Mouse (Mus musculus): ENCODE results near the gene Gper1. TPM values are rescaled to one million over a fixed set of nuclear protein-coding genes. Genes with fewer than 3 reads are reported as not detected.
A peak's percentile ranks its signal among the peaks of the same experiment; 100 is the strongest.

Gene Gper1
- total and polyA plus RNA-seq, 3 experiments = 0.07 to 0.15 TPM; not detected in 1

- Histone ChIP-seq H3K27ac (ENCODE audit: control insufficient read depth, low read depth, low read length) (no peak overlapping the region), H3K36me3 (ENCODE audit: control insufficient read depth in 1 of 2, insufficient read depth in 2 of 2, low read length in 2 of 2) (peaks cover 0 to 5% of the 10 kb centered on the region in 2 experiments; a peak in 1 of 4 replicates), H3K27me3 (ENCODE audit: control insufficient read depth in 1 of 2, insufficient read depth in 2 of 2, low read length in 2 of 2) (no peaks in the 10 kb centered on the region), H3K4me1 (ENCODE audit: control insufficient read depth in 1 of 2, insufficient read depth in 2 of 2, low read length in 2 of 2) (peaks cover 8 to 12% of the 10 kb centered on the region in 2 experiments), H3K4me3 (ENCODE audit: control insufficient read depth in 1 of 2, insufficient read depth in 1 of 2, low read depth in 2 of 2, low read length in 2 of 2) (no peak overlapping the region), H3K9ac (ENCODE audit: control insufficient read depth, low read depth, low read length, poor library complexity, severe bottlenecking) (no peak overlapping the region), H3K9me3 (replicated peaks; ENCODE audit: insufficient read depth, low read length) (no peaks in the 10 kb centered on the region), H3K79me2 (ENCODE audit: control insufficient read depth, insufficient read depth, low read length, poor library complexity) (no peaks in the 10 kb centered on the region)
- TF ChIP-seq ZC3H11A (IDR thresholded peaks at IDR 0.05; ENCODE audit: low read depth, low read length) (no peak), RCOR1 (IDR thresholded peaks at IDR 0.05; ENCODE audit: low read depth, low read length) (no peak), ELF1 (IDR thresholded peaks at IDR 0.05; ENCODE audit: low read depth, low read length) (no peak), CTCF (IDR thresholded peaks at IDR 0.05 in 2 of 3, conservative IDR thresholded peaks at IDR 0.05 in 1 of 3; ENCODE audit: control insufficient read depth in 1 of 3, insufficient read depth in 1 of 3, low read depth in 2 of 3, low read length in 3 of 3, poor library complexity in 1 of 3, severe bottlenecking in 1 of 3) (no peak), EP300 (IDR thresholded peaks at IDR 0.05; ENCODE audit: low read depth in 1 of 2, low read length in 2 of 2) (no peak), NRF1 (IDR thresholded peaks at IDR 0.05; ENCODE audit: insufficient read depth, low read depth, low read length, poor library complexity, severe bottlenecking) (no peak)
- DNase-seq (ENCODE audit: low read depth, low spot score) = no peak
Measured at GRCm38 (mm10) chr5:139427001-139427400, 4.0 kb downstream of the Gper1 start.

- TF ChIP-seq E2F4 (IDR thresholded peaks at IDR 0.05; ENCODE audit: borderline replicate concordance, low read depth, low read length) = no peak
- TF ChIP-seq ELF1 (IDR thresholded peaks at IDR 0.05; ENCODE audit: low read depth, low read length) = no peak
- no peak for TF ChIP-seq MEF2A (IDR thresholded peaks at IDR 0.05; ENCODE audit: extremely low read depth, insufficient replicate concordance, low read depth, low read length, poor library complexity, severe bottlenecking)
- no peak for TF ChIP-seq USF1 (IDR thresholded peaks at IDR 0.05; ENCODE audit: low read depth, low read length)
- no peak for TF ChIP-seq TBP (IDR thresholded peaks at IDR 0.05; ENCODE audit: low read depth, low read length)
- no peak for TF ChIP-seq EP300 (IDR thresholded peaks at IDR 0.05; ENCODE audit: low read depth in 1 of 2, low read length in 2 of 2)
- no peak for TF ChIP-seq MAFK (IDR thresholded peaks at IDR 0.05; ENCODE audit: borderline replicate concordance, low read depth, low read length)
- TF ChIP-seq SMC3 (IDR thresholded peaks at IDR 0.05; ENCODE audit: low read depth, low read length) = no peak
- no peak for TF ChIP-seq ZC3H11A (IDR thresholded peaks at IDR 0.05; ENCODE audit: low read depth, low read length)
- TF ChIP-seq MXI1 (IDR thresholded peaks at IDR 0.05; ENCODE audit: low read depth, low read length) = no peak
- H3K9me3 ChIP-seq (replicated peaks; ENCODE audit: insufficient read depth, low read length) = no peaks in the 10 kb centered on the region
- H3K27ac ChIP-seq (ENCODE audit: control insufficient read depth, low read depth, low read length) = no peak overlapping the region
- peaks cover 8 to 12% of the 10 kb centered on the region in 2 experiments for H3K4me1 ChIP-seq (ENCODE audit: control insufficient read depth in 1 of 2, insufficient read depth in 2 of 2, low read length in 2 of 2)
- H3K27me3 ChIP-seq (ENCODE audit: control insufficient read depth in 1 of 2, insufficient read depth in 2 of 2, low read length in 2 of 2) = no peaks in the 10 kb centered on the region
- H3K79me2 ChIP-seq (ENCODE audit: control insufficient read depth, insufficient read depth, low read length, poor library complexity) = no peaks in the 10 kb centered on the region
- H3K9ac ChIP-seq (ENCODE audit: control insufficient read depth, low read depth, low read length, poor library complexity, severe bottlenecking) = no peak overlapping the region
- H3K36me3 ChIP-seq (ENCODE audit: control insufficient read depth in 1 of 2, insufficient read depth in 2 of 2, low read length in 2 of 2) = peaks cover 0 to 5% of the 10 kb centered on the region in 2 experiments; a peak in 1 of 4 replicates
- no peak overlapping the region for H3K4me3 ChIP-seq (ENCODE audit: control insufficient read depth in 1 of 2, insufficient read depth in 1 of 2, low read depth in 2 of 2, low read length in 2 of 2)
- DNase-seq (ENCODE audit: low read depth, low spot score) = peak; percentile 17
Measured at GRCm38 (mm10) chr5:139427989-139428388, 5.0 kb downstream of the Gper1 start.
